Mouse (Mus musculus): ENCODE results near the gene Mfap3l. TPM values are rescaled to one million over a fixed set of nuclear protein-coding genes. Genes with fewer than 3 reads are reported as not detected.
A peak's percentile ranks its signal among the peaks of the same experiment; 100 is the strongest.

Gene Mfap3l
- polyA plus RNA-seq, 1 experiment from 2014 or later: 2.6 TPM

DNA sequence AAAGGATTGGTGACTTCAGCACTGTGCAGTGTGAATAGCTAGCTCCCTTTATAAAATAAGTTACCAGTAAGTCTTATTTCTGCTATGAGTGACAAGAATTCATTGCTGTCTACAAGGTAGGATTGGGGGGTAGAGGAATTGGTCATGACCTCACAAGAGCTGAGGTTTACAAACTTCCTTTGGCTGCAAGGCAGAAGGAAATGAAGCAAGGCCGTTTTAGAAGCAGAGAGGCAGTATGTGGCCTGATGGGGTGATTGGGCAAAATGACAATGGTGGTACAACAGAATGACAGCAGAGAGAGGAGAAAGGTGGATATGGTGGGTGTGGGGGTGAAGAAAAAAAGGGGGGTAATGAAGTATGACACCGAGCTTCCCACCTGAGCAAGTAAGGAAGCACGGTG lies 82.1 kb downstream of the Mfap3l start:
- ATAC-seq (replicated peaks; ENCODE audit: low FRiP score, low TSS enrichment, low read depth) (no peak), DNase-seq (ENCODE audit: low spot score) (no peak)
- Histone ChIP-seq H3K27me3 (replicated peaks; ENCODE audit: control insufficient read depth, insufficient read depth, low read length) (no peaks in the 10 kb centered on the region), H3K27ac (ENCODE audit: low read depth) (no peak overlapping the region), H3K4me1 (replicated peaks; ENCODE audit: control insufficient read depth, insufficient read depth, low read length) (no peaks in the 10 kb centered on the region), H3K4me3 (ENCODE audit: low read depth, low read length) (no peak overlapping the region), H3K9ac (ENCODE audit: low read length) (no peak overlapping the region), H3K36me3 (ENCODE audit: control insufficient read depth, insufficient read depth, low read length) (no peaks in the 10 kb centered on the region), H3K4me2 (ENCODE audit: low read length) (no peak overlapping the region), H3K9me3 (ENCODE audit: control insufficient read depth, low read length) (no peaks in the 10 kb centered on the region)
- WGBS: 78% methylated on average over 3 of the region's 3 CpGs

DNA sequence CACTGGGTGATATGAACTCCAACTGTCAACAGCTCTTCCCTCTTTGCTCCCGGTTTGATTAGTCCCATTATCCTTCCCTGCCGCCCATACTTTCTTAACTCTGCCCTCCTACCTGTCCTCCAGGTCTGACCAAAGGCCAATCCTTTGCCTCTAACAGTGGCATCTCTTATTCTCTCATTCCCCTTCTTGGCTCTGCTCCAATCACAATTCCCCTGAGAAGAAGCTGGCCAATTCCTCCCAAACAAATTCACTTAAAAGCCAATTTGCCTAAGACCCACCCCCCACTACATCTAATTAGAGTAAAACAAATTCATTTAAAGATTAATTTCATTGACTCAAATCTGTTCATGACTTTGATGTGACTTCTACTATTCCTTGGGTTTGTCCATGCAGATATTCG lies 86.1 kb downstream of the Mfap3l start:
- Histone ChIP-seq H3K4me2 (ENCODE audit: low read length) (no peak overlapping the region), H3K36me3 (ENCODE audit: control insufficient read depth, insufficient read depth, low read length) (no peaks in the 10 kb centered on the region), H3K9ac (ENCODE audit: low read length) (no peak overlapping the region), H3K27ac (ENCODE audit: low read depth) (no peak overlapping the region), H3K9me3 (ENCODE audit: control insufficient read depth, low read length) (no peaks in the 10 kb centered on the region), H3K27me3 (replicated peaks; ENCODE audit: control insufficient read depth, insufficient read depth, low read length) (no peaks in the 10 kb centered on the region), H3K4me3 (ENCODE audit: low read depth, low read length) (no peak overlapping the region), H3K4me1 (replicated peaks; ENCODE audit: control insufficient read depth, insufficient read depth, low read length) (no peaks in the 10 kb centered on the region)
- 77% methylated on average over 3 of the region's 3 CpGs for WGBS
- peak; percentile 50 for DNase-seq (ENCODE audit: low spot score)
- no peak for ATAC-seq (replicated peaks; ENCODE audit: low FRiP score, low TSS enrichment, low read depth)

Other genes starting within 250 kb of the Mfap3l start
- not detected in 2 replicates for gene Gm10283, start 129.6 kb upstream of the Mfap3l start, polyA plus RNA-seq (2014; fragmentation: Nextera tagmentation; extraction: Ambion mirVana)
- 0.28 and 0.79 TPM in 2 replicates for gene Aadat, start 126.9 kb upstream of the Mfap3l start, polyA plus RNA-seq (2014; fragmentation: Nextera tagmentation; extraction: Ambion mirVana)